Mouse (Mus musculus) T-helper 1 cell (primary cell): ENCODE measurements around the gene Mrs2.

Experiments
- in situ Hi-C: fragments of 300-600 bp; cut with MboI, MseI; formaldehyde crosslinking; loops from one replicate; pipeline ENCODE4 v1.15.1; 2025; ENCODE audit warnings: high pct_unique_total_duplicates

Gene Mrs2

DNA sequence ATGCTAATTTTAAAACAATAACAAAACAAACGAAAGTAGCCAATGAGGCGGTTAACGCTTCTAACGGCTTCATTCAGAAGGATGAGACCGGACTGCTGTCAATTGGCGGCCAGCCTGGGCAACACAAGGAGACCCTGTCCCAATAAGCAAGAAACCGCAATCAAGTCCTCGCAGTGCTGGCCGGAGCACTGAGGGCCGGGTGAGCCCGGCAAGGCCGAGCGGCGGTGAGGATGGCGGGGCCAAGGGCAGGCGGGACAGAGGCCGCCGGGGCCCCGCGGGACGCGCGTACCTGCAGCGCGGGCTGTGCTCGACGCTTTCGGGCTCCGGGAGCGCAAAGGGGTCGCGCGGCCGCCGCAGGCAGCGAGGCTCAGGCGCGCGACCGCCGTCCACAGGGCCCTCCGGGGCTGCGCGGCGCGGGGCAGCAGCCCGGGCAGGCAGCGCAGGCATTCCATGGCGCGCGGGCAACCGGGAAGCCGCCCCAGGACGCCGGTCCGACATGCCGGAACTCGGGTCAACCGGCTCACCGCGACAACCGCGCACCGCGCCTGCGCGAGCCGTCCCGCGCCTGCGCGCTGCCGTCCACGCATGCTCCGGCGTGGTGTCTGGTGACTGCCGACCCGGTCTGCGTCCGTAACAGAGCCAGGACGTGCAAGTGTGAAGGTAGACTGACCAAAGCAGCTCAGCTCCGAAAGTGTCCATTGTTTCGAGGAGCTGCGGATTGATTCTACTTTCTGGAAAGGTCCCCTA lies at the start of gene Mrs2:
Mrs2 (minus strand) TSS at position 587 of the 747 bp plus-strand sequence.
- in situ Hi-C loops = loop anchor here (5.0 kb wide), 1 partner anchor 102 kb away; no protein-coding TSS in a partner anchor

DNA sequence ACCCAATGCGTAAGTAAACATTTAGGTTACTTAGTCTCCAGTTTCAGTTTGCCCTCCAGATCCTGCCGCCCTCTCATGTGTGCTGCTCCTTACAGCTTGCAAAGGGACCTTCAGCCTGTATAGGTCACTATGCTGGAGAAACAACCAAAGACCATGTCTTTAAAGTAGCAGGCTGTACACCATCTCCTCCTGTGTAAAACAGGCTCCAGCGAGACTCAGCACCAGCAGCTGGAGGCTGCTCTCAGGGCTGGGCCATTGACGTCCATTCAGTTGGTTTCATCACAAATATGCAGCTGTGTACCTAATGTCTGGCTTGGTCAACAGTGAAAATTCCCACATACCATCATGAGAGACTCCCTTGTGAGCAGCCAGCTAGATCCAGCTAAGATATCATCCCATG lies 49.6 kb upstream of the Mrs2 start:
- in situ Hi-C loops = no loop called here

- in situ Hi-C loops = no loop called here
Observed at GRCm38 (mm10) chr13:25067183-25067582, 47.0 kb upstream of the Mrs2 start.

DNA sequence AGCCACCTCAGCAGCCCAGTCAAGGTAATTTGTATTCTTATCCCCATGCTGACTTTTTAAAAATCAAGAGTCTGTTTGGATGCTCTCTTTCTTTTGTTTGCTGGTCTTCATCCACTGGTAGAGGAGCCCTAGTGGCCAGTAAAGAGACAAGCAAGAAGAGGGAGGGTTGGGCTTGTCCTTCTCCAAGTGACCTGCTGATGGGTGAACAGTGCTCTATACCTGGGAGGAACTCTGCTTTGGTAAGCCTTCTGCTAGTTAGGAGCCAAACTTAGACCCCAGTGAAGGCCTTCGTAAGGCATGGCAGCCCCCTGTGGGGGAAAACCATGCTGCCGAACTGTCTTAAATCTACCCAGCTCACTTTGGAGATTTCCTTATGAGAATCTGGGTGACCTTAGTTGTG lies 46.5 kb upstream of the Mrs2 start:
- in situ Hi-C loops = no loop called here

DNA sequence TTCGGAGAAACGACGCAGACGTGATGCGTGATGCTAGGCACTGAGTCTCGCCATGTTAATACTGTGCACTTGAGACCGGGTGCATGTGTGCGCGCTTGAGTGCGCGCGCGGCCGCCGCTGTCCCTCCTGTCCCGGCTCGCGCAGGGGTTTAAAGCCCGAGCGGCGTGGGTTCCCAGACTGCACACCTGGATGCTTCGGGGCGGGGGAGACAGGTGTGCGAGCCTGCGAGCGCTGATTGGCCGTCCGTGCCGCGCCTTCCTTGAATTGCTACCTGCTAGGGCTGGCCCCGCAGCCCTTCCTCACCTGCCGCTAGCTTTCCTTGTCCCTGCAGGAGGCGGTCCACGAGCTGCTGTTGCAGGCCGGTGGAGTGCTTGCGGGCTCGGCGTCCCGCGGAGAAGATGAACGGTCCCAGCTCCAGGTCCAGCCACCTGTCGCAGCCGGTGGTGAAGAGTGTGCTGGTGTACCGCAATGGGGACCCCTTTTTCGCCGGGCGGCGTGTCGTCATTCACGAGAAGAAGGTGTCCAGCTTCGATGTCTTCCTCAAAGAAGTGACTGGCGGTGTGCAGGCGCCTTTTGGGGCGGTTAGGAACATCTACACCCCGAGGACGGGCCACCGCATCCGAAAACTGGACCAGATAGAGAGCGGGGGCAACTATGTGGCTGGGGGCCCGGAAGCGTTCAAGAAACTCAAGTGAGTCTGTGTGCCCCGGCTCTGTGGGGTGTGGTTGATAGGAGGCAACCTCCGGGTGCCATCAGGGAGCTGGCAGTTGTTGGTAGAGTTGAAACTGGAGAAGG lies 35.9 kb upstream of the Mrs2 start, which contains the start of gene Dcdc2a:
Dcdc2a (plus strand) TSS at position 132 of the 795 bp plus-strand sequence.
- in situ Hi-C loops = no loop called here

DNA sequence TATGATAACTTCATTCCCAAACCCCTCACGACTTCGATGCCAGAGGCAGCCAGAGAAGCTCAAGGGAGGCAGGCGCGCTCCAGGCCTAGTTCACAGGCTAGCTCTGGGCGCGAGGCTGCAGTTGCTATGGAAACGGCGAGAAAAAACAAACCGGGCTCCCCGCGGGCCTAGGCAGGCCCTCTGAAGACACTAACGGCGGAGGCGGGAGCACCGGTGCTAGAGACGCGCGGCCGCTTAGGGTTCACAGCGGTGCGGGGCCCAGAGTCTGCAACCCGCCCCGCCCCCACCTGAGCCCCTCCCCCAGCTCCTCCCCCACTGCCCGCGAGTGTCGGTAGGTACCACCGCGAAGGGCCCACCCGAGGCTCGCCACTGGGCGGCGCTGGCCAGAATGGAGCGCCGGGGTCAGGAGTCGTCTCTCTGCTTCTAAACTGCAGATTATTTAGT lies 35.0 kb upstream of the Mrs2 start:
- in situ Hi-C loops = no loop called here

DNA sequence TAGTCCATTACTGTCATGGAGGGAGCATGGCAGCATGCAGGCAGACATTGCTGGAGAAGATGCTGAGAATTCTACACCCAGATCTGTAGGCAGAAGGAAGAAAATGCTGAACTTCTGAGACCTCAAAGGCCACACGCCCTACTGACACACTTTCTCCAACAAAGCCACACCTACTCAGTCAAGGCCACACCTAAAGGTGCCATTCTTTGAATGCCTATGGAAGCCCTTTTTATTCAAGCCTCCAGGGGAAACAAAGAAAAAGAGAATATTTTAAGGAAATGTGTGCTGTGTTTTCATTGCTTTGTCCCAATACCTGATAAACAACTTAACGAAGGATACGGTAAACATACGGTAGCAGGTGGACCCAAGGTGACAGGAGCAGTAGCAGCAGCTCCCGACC lies 32.5 kb upstream of the Mrs2 start:
- in situ Hi-C loops = no loop called here

- in situ Hi-C loops = no loop called here
Observed at GRCm38 (mm10) chr13:25039488-25039887, 19.3 kb upstream of the Mrs2 start.

DNA sequence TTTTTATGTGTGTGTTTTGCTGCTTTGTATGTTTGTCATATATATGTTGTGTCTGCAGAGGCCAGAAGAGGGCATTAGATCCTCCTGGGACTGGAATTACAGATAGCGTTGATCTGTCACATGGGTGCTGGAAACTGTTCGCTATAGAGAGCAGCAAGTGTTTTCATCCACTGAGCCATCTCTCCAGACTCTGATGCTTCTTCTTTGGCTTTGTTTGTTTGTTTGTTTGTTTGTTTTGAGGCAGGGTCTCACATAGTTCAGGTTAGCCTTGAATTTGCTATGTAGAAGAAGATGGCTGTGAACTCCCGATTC lies 6.9 kb upstream of the Mrs2 start:
- in situ Hi-C loops = no loop called here

DNA sequence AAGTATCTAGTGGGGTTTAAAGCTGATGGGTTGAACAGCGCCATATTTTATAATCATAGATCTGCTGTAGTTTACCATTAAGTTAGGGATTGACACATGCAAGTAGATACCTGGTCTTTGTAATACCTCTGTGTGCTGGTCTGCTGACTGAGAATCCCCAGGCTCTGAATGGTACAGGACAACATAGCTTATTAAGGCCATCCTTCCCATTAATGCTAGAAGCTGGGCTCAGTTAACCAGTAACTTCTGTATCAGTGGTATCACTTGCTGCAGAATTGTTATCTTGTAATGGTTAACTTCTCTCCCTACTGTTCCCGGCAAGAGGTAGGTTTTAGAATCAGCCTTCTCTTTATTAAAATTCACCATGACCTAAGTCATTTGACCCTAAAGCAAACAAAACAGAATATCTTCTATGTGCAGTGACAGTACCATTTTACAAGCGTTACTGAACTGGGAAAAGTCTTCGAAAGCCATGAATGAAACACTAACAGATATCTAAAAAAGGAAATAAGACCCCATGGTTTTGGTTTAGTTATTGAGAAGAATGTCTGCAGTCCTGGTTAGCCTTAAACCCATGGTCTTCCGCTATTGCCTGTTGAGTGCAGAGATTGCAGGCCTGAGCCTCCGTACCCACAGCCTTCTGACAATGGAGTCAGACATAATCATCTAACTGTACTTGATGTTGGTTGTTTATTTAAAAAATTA lies 6.4 kb upstream of the Mrs2 start:
- in situ Hi-C loops = no loop called here

DNA sequence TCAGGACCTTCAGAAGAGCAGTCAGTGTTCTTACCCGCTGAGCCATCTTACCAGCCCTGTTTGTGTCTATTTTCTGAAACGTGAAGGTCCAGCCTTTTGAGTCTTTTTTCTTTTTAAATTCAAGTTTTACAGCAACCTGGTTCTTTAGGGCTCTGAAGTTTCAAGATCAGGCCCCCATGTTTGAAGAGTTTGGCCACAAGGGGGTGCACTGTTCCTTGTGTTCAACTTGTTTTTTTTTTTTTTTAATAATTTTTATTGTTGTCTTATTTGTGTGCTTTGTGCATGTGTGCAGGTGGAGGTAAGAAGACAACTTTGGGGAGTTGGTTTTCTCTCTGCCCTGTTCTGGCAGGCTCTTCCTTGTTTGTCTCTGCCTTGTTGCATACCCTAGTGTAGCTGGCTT lies 4.5 kb upstream of the Mrs2 start:
- in situ Hi-C loops = loop anchor here (5.0 kb wide), 1 partner anchor 98 kb away; no protein-coding TSS in a partner anchor

GRCm38 (mm10) chr13:25023129-25023528 lies 3.0 kb upstream of the Mrs2 start:
- in situ Hi-C loops = loop anchor here (5.0 kb wide), 1 partner anchor 99 kb away; no protein-coding TSS in a partner anchor

- in situ Hi-C loops = loop anchor here (5.0 kb wide), 1 partner anchor 100 kb away; no protein-coding TSS in a partner anchor
Observed at GRCm38 (mm10) chr13:25022386-25022785, 2.2 kb upstream of the Mrs2 start.

DNA sequence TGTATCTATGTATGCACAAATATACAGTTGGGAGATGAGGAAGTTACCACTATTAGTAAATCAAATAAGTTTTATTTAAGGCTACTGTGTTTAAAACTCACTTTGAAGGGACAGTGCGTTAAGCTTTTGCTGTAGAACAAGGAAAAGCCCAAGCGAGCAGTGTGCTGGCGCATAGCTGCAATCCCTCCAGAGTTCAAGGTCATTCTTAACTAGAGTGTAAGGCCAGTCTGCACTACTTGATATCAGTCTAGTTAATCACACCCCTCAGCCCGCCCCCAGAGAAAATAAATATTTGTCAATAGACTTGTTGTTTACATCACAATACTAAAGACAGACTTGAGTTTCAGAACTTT lies 337 bp upstream of the Mrs2 start:
- in situ Hi-C loops = loop anchor here (5.0 kb wide), 1 partner anchor 102 kb away; no protein-coding TSS in a partner anchor

GRCm38 (mm10) chr13:25018316-25018715 lies 1.9 kb downstream of the Mrs2 start:
- in situ Hi-C loops = no loop called here

DNA sequence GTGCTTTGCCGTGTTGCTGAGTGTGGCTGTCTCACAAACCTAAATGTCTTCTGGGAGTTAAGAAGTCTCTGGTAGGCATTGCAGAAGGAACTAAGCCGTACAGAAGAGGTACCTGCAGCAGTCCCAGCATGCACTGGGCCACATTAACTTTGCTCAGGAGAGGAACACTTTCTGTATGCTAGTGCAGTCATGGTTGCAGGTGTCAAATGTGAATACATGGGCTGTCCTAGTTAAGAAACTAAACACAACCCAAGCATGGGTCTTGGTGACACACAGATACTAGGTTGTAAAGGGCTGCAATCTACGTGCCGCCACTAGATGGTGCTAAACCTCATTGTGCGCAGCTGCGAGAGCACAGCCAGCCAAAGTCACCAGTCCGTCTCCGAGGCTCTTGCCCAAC lies 13.1 kb downstream of the Mrs2 start:
- in situ Hi-C loops = loop anchor here (10.0 kb wide), 1 partner anchor 1402 kb away; no protein-coding TSS in a partner anchor

DNA sequence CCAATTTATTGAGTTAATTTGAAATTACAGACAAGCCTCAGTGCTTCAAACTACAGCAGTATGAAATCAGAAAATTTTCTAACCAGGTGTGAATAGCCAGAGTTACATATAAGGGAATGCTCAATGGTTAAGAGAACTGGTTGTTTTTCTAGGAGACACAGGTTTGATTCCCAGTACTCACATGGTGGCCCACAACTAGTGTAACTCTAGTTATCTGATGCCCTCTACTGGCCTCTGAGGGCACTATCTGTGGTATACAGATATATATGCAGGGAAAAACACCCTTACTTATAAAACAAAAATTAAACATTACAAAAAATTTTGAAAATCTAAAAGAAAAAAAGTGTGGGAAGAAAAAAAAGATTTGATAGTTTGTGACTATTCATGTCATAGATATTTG lies 17.2 kb downstream of the Mrs2 start:
- in situ Hi-C loops = loop anchor here (10.0 kb wide), 1 partner anchor 1398 kb away; no protein-coding TSS in a partner anchor

- in situ Hi-C loops = no loop called here
Observed at GRCm38 (mm10) chr13:24999538-24999937, 20.6 kb downstream of the Mrs2 start.

DNA sequence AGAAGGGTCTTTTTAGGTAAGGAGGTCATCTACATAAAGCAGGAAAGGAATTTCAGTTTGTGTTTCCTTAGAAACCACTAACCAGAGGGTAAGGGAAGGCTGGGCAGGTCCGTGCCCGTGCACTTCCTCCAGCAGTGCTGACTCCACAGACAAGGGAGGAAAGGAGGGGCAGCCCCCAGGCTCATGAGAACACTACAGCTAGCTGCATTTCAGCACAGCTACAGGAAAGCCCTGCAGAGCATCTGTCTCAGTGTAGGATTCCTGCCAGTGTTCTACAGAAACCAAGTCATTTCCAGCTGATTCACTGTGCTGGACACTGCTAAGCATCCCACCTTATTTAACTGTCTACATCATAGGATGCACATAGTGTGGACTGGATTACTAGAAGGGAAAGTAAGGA lies 27.0 kb downstream of the Mrs2 start:
- in situ Hi-C loops = no loop called here

DNA sequence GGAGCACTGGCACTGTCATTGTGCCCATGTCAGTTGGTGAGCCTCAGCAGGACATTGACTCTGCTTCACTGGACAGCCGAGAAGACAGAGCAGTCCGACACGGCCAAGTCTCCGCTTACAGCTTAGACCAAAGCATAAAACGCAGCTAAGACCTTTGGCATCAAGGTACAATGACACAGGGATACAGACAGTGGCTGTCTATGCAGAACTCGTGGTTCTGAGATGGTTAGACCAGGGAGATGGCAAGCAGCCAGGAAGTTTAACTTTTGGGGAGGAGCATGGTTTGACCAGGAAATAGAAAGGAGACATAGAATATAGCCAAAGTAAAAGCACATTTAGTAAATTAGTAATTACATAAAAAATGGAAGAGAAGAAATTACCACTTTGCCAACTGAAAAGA lies 31.2 kb downstream of the Mrs2 start:
- in situ Hi-C loops = no loop called here

DNA sequence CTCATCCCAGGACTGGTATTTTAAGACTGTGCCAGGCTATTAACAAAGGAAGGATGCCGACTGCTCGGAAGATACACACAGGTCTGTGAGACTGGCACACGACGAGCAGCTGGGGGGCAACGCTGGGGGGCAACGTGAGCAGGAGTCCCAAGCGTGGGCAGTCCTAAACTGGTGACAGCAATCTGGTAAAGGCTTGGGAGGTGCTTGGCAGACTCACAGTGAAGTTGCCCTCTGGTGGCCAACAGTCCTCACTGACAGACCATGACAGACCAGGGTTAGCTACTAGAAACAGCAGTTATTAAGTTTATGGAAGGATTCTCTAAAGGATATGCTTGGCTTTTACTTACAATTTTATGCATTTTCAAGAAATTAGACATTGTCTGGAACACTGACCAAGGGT lies 31.8 kb downstream of the Mrs2 start:
- in situ Hi-C loops = no loop called here

DNA sequence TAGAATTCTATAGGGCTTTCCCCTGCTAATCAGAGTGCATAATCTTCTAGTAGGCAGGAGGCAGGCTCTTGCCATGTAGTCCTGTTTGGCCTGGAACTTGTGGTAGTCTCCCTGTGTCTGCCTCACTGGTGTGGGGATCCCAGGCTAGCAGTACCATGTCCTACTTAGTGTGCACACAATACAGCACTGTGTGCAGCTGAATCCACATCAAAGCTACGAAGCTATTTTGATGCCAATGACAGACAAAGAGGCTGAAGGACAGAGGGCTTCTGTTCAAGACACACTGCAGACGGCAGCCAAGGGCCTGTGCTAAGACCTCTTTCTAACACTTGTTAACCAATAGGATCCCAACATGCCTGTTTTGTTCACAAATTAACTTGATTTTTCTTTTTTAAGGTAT lies 34.7 kb downstream of the Mrs2 start:
- in situ Hi-C loops = no loop called here
